Mouse (Mus musculus): ENCODE measurements around the gene Polm. TPM values are rescaled to one million over a fixed set of nuclear protein-coding genes. Genes with fewer than 3 reads are reported as not detected.

Gene Polm
- polyA plus RNA-seq, 1 experiment from 2014 or later = 10.0 TPM

- Histone ChIP-seq H3K4me3 (no peak overlapping the region), H3K36me3 (replicated peaks) (no peaks in the 10 kb centered on the region), H3K27me3 (replicated peaks; ENCODE audit: low read depth, poor library complexity, severe bottlenecking) (no peaks in the 10 kb centered on the region), H3K9me3 (no peaks in the 10 kb centered on the region), H3K27ac (replicated peaks) (0 out of 2 replicates have a peak overlapping the region, but pooled peaks have one; percentile 8), H3K4me1 (peaks cover 11% of the 10 kb centered on the region)
- no peak for DNase-seq (ENCODE audit: low spot score)
- 62% methylated on average over 4 of the region's 4 CpGs for WGBS
These were observed 13.4 kb upstream of the Polm start for GRCm38 (mm10) chr11:5851021-5851736.

DNA sequence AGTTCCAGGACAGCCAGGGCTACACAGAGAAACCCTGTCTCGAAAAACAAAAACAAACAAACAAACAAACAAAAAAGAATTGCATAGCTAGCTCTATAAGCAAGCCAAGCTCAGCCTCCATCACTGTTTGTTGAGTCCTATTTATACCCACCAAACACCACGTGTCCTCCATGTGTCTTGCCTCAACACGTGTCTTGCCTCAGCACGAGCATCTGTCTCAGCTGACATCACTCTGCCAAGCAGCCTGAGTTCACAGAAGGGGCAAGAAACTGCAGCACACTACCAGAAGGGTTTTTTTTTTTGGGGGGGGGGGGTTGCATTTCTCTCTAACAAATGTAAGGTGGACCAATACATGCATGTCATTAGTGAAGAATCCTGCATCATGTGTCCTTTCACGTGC, 12.6 kb upstream of the Polm start:
- no peaks in the 10 kb centered on the region for H3K9me3 ChIP-seq
- peaks cover 6% of the 10 kb centered on the region; the same call in 1 of the 2 replicates for H3K4me1 ChIP-seq
- H3K27ac ChIP-seq (replicated peaks) = no peak overlapping the region
- no peaks in the 10 kb centered on the region for H3K36me3 ChIP-seq (replicated peaks)
- DNase-seq (ENCODE audit: low spot score) = no peak
- no peak overlapping the region for H3K4me3 ChIP-seq
- no peaks in the 10 kb centered on the region for H3K27me3 ChIP-seq (replicated peaks; ENCODE audit: low read depth, poor library complexity, severe bottlenecking)
- WGBS = 72% methylated on average over 5 of the region's 5 CpGs

GRCm38 (mm10) chr11:5849316-5849715, 11.5 kb upstream of the Polm start:
- WGBS = 72% methylated on average over 2 of the region's 2 CpGs
- Histone ChIP-seq H3K4me1 (peaks cover 6% of the 10 kb centered on the region; the same call in 1 of the 2 replicates), H3K27me3 (replicated peaks; ENCODE audit: low read depth, poor library complexity, severe bottlenecking) (no peaks in the 10 kb centered on the region), H3K9me3 (no peaks in the 10 kb centered on the region), H3K36me3 (replicated peaks) (no peaks in the 10 kb centered on the region), H3K27ac (replicated peaks) (no peak overlapping the region), H3K4me3 (no peak overlapping the region)
- DNase-seq (ENCODE audit: low spot score) = no peak

- H3K27me3 ChIP-seq (replicated peaks; ENCODE audit: low read depth, poor library complexity, severe bottlenecking) = no peaks in the 10 kb centered on the region
- 71% methylated on average over 6 of the region's 6 CpGs for WGBS
- no peak overlapping the region for H3K27ac ChIP-seq (replicated peaks)
- H3K4me1 ChIP-seq = peaks cover 6% of the 10 kb centered on the region; the same call in 1 of the 2 replicates
- no peaks in the 10 kb centered on the region for H3K36me3 ChIP-seq (replicated peaks)
- H3K9me3 ChIP-seq = no peaks in the 10 kb centered on the region
- H3K4me3 ChIP-seq = no peak overlapping the region
- DNase-seq (ENCODE audit: low spot score) = no peak
These were observed 10.9 kb upstream of the Polm start for GRCm38 (mm10) chr11:5848741-5849140.

GRCm38 (mm10) chr11:5846639-5847345, 9.0 kb upstream of the Polm start:
- 74% methylated on average over 7 of the region's 7 CpGs for WGBS

DNA sequence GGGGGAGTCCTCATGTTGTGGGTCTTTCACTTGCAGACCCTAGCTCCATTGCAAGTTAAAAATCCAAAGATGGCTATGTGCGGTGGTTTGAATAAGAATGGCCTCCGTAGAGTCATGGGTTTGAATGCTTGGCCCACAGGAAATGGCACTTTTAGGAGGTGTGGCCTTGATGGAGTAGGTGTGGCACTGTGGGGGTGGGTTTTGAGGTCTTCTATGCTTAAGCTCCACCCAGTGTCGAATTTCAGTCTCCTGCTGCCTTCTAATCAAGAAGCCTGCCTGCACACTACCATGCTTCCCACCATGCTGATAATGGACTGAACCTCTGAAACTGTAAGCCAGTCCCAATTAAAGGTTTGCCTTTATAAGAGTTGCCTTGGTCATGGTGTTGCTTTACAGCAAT, 5.3 kb upstream of the Polm start:
- H3K4me3 ChIP-seq = no peak overlapping the region
- WGBS = 86% methylated on average over 3 of the region's 3 CpGs
- no peaks in the 10 kb centered on the region for H3K36me3 ChIP-seq (replicated peaks)
- DNase-seq (ENCODE audit: low spot score) = no peak
- H3K4me1 ChIP-seq = peaks cover 7% of the 10 kb centered on the region
- no peak overlapping the region for H3K27ac ChIP-seq (replicated peaks)
- H3K9me3 ChIP-seq = no peaks in the 10 kb centered on the region
- no peaks in the 10 kb centered on the region for H3K27me3 ChIP-seq (replicated peaks; ENCODE audit: low read depth, poor library complexity, severe bottlenecking)

More at GRCm38 (mm10) chr11:5846639-5847345, 9.0 kb upstream of the Polm start:
- Histone ChIP-seq H3K4me1 (no peaks in the 10 kb centered on the region), H3K4me3 (no peak overlapping the region), H3K36me3 (replicated peaks) (no peaks in the 10 kb centered on the region), H3K27ac (replicated peaks) (no peak overlapping the region), H3K9me3 (no peaks in the 10 kb centered on the region), H3K27me3 (replicated peaks; ENCODE audit: low read depth, poor library complexity, severe bottlenecking) (no peaks in the 10 kb centered on the region)
- DNase-seq (ENCODE audit: low spot score) = no peak

- H3K36me3 ChIP-seq (replicated peaks) = no peaks in the 10 kb centered on the region
- H3K4me3 ChIP-seq = no peak overlapping the region
- DNase-seq (ENCODE audit: low spot score) = no peak
- H3K9me3 ChIP-seq = no peaks in the 10 kb centered on the region
- WGBS = 91% methylated on average over 2 of the region's 2 CpGs
- H3K4me1 ChIP-seq = peaks cover 16% of the 10 kb centered on the region
- no peak overlapping the region for H3K27ac ChIP-seq (replicated peaks)
- H3K27me3 ChIP-seq (replicated peaks; ENCODE audit: low read depth, poor library complexity, severe bottlenecking) = no peaks in the 10 kb centered on the region
These were observed 3.9 kb upstream of the Polm start for GRCm38 (mm10) chr11:5841751-5842150.

DNA sequence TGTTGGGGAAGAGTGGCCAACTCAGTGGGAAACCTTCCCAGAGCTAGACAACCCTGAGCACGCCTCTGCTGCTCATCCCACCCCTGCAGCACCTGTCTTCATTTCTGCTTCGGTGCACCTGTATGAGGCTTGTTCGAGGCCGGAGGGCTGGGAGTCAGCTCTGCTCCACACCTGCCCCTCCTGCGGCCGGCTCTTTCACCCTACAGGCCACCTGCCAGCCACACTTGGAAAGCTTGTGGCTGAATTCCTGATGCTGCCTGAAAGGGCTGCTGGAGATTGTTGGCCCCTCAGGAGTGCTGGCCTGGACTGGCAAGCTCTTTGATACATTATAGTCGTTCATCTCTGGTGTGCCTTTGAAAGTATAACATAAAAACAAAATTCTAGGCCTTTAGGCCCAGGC, 2.5 kb upstream of the Polm start:
- Histone ChIP-seq H3K27ac (replicated peaks) (no peak overlapping the region), H3K36me3 (replicated peaks) (no peaks in the 10 kb centered on the region; the same call in 1 of the 2 replicates), H3K4me3 (no peak overlapping the region), H3K4me1 (peaks cover 24% of the 10 kb centered on the region), H3K9me3 (no peaks in the 10 kb centered on the region), H3K27me3 (replicated peaks; ENCODE audit: low read depth, poor library complexity, severe bottlenecking) (no peaks in the 10 kb centered on the region)
- 76% methylated on average over 7 of the region's 7 CpGs for WGBS
- DNase-seq (ENCODE audit: low spot score) = no peak

DNA sequence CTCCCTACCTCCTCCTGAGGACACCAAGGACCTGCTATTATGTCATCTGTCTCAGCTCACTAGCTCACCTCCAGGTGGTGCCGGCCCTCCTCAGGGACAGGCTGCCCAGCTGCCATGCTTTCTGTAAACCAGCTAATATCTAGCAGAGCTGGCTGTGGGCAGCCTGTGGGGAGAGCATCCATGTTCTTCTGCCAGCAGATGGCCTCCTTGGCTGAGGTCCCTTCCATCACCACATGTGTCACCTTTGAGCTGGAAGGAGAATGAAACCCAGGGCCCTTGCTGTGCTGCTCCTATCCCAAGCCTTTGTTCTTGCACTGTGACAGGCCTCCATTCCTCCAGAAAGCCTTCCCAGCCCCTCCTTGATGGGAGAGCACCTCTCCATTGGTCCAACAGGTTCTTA, 1.7 kb downstream of the Polm start:
- Histone ChIP-seq H3K27ac (replicated peaks) (no peak overlapping the region), H3K4me1 (peaks cover 24% of the 10 kb centered on the region), H3K27me3 (replicated peaks; ENCODE audit: low read depth, poor library complexity, severe bottlenecking) (no peaks in the 10 kb centered on the region), H3K9me3 (no peaks in the 10 kb centered on the region), H3K36me3 (replicated peaks) (peaks cover 35% of the 10 kb centered on the region), H3K4me3 (no peak overlapping the region)
- no peak for DNase-seq (ENCODE audit: low spot score)
- 60% methylated on average over 1 of the region's 1 CpGs for WGBS

DNA sequence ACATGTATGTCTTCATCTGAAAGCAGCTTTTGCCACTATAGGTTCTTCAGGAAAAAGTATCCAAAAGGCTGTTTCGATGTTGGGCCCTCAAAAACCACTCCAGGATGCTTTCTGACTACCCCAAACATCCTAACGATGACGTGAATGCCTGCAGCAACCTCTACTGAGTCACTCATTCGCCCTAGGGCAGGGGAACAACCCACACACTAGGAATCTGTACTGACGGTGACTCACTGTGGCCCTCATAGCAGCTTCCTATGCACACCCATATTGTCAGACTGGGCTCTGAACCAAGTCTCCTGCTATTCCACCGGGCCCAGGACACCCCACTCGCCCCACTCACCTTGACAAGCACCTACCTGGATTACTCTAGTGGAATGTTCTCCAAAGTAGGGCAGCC, 2.8 kb downstream of the Polm start:
- Histone ChIP-seq H3K9me3 (no peaks in the 10 kb centered on the region), H3K36me3 (replicated peaks) (peaks cover 43% of the 10 kb centered on the region), H3K27me3 (replicated peaks; ENCODE audit: low read depth, poor library complexity, severe bottlenecking) (no peaks in the 10 kb centered on the region), H3K27ac (replicated peaks) (no peak overlapping the region), H3K4me3 (no peak overlapping the region), H3K4me1 (peaks cover 23% of the 10 kb centered on the region)
- DNase-seq (ENCODE audit: low spot score) = no peak
- 84% methylated on average over 7 of the region's 7 CpGs for WGBS

DNA sequence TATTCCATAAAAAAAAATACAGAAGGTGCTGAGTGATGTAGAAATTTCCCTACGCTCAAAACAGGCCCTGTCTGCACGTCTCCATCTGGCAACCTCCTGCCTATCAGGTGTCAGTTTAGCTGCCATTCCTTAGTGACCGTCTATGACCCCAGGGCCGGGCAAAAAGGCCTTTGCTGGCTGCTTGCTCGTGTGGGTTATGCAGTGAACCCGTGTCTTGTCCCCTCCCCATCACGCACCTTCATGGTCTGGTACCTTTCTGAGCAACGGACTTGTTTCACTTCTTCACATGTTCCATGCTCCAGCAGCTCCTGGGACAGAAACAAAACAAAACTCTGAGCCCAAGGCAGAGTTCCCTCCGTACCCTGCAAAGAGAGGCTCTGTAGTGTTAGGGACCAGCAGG, 3.3 kb downstream of the Polm start:
- peaks cover 49% of the 10 kb centered on the region for H3K36me3 ChIP-seq (replicated peaks)
- DNase-seq (ENCODE audit: low spot score) = no peak
- peaks cover 18% of the 10 kb centered on the region for H3K4me1 ChIP-seq
- H3K27ac ChIP-seq (replicated peaks) = no peak overlapping the region
- no peaks in the 10 kb centered on the region for H3K27me3 ChIP-seq (replicated peaks; ENCODE audit: low read depth, poor library complexity, severe bottlenecking)
- no peak overlapping the region for H3K4me3 ChIP-seq
- H3K9me3 ChIP-seq = no peaks in the 10 kb centered on the region
- WGBS = 84% methylated on average over 9 of the region's 9 CpGs

DNA sequence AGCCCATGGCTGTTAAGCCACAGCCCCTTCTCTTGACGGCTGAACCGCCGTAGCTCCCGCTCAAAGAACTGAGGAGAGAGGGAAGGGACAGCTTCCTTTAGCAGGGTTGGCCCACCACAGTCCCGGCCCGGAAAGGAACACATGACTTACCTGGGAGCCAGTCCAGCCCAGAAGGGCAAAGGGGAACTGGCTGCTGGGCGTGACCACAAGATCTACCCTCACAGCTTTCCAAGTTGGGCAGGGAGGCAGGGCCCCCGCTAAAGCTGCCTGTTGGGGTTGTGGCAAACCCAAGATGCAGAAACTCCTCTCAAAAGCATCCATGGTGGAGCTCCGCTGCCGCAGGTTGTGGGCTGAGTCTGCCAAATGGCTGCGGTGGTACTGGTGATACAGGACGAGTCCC, 8.5 kb downstream of the Polm start:
- peaks cover 64% of the 10 kb centered on the region for H3K36me3 ChIP-seq (replicated peaks)
- no peak for DNase-seq (ENCODE audit: low spot score)

More for the DNA sequence above, 8.5 kb downstream of the Polm start:
- Histone ChIP-seq H3K9me3 (no peaks in the 10 kb centered on the region), H3K27ac (replicated peaks) (no peak overlapping the region), H3K27me3 (replicated peaks; ENCODE audit: low read depth, poor library complexity, severe bottlenecking) (no peaks in the 10 kb centered on the region), H3K4me1 (0 out of 2 replicates have a peak, but pooled peaks cover 5% of the 10 kb centered on the region), H3K4me3 (no peak overlapping the region)
- WGBS = 90% methylated on average over 12 of the region's 12 CpGs
